Mouse (Mus musculus) granulocyte monocyte progenitor cell, adult 5-6 weeks (primary cell): ENCODE results near the gene Mad1l1. TPM values are rescaled to one million over a fixed set of nuclear protein-coding genes. Genes with fewer than 3 reads are reported as not detected.
"Not testable (repeated sequence)": the region's sequence is repeated elsewhere in the genome, so short reads cannot be mapped to it uniquely, and the experiment has no call there.

ENCODE experiments used
- ATAC-seq: replicated peaks from 2 replicates; pipeline ENCODE4 v1.8.0; 2016; ENCODE audit warnings: mild to moderate bottlenecking, moderate TSS enrichment, inconsistent platforms; ENCODE audit not compliant: poor library complexity, severe bottlenecking
- total RNA-seq, 2 experiments: library from RNA; stranded (forward) in 1 of 2; stranded (reverse) in 1 of 2; fragments of 200-712, 200-1000 nt in 1 of 2; fragments of >200 nt in 1 of 2; fragmentation: Nextera tagmentation in 1 of 2; gene quantifications; 2 replicates each; pipeline ENCODE4 v1.2.3; 2014 to 2017

Gene Mad1l1
- total RNA-seq, 2 experiments from 2014 or later = 24.4 to 53.6 TPM

DNA sequence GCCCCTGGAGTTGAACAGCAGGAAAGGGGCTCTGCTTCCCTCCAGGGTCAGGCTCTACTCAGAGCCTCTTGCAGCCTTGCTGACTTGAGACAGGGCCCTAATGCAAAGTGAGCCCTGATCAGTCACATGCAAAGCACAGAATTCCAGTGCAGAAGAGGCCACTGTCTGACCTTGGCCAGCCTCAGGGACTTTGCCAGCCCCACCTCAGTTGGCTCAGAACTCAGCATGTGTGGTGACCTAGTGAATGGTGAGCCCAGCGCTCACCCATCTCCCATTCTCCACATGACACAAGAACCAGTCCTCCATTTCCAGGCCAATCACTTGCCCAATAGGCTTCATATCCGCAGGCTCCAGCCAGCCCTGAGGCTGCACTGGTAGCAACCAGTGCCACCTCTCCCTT is 296.1 kb downstream of the Mad1l1 start:
- ATAC-seq = no peak

DNA sequence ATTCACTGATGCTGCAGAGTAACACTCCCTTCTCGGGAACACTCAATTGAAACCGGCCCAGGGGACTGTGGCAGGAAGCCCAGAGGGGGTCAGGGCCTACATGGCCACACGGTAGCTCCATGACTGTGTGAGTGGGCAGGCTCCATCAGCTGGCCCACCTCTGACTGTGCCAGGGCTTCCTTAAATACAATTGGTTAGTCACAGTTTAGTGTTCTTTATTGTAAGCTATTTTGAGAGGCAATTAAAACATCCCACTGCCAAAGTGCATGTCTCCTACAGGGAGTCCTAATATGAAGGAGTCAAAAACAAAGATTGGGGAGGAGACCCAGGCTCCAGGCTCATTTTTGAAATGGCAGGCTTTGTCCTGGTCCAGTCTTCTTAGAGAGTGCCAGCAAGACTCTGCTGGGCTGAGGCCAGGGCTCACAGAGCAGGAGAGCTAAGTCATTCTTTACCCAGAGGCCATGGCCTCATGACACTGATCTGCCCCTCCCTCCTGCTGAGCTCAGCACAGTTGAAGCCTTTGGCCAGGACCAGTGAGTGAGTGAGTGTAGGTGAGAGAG is 297.3 kb downstream of the Mad1l1 start:
- ATAC-seq = no peak

DNA sequence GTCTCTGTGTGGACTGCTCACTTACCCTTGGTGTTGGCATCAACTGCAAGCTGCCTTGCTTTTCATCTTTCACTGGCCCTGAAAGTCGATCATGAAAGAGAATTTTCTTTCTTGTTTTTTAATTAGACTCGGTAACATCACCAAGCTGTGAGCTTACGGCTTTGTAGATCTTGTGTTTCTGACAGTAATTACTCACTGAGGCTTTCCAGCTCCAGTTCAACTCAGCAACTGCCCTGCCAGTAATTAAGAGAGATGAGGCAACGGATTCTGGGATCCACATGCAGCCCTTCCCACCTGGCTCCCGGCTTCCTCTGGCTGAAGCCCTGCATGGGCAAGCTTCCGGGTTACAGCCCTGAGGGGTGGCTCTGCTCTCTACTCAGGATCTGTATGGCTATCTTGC is 298.5 kb downstream of the Mad1l1 start:
- no peak for ATAC-seq

DNA sequence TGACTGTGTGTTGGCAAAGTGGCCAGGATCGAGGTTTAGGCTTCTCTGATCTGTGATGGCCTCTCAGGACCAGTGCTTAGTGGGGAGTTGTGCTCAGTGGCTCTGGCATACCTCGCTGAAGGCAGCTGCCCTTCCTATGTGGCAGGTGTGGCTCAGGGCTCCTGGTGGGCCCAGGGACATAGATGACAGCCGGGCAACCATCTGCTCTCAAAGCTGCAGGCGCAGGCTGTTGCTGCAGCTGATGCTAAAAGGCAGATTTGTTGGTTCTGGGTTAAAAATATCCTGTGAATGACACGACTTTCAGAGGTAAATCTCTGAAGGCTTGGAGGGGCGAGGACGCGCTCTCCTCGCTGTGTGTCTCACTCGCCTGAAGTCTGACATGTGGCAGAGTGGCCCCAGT is 299.6 kb downstream of the Mad1l1 start:
- ATAC-seq = no peak

DNA sequence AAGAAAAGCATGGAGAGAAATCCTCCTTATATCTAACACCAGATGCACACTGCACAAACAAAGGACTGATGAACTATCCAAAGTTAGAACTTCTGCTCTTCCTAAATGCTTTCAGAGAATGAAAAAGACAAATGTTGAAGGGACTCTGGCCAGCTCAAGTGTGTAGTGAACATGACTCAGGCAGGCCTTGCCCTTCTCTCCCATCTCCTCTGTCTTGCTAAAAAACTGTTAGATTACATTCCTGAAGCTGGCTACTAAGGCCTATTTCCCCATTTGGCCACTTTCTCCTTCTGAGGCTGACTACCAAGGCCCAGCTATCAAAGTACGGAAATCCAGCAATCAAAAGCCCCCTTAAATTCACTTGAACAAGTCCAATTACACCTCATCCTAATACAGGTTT is 301.7 kb downstream of the Mad1l1 start:
- ATAC-seq = no peak

DNA sequence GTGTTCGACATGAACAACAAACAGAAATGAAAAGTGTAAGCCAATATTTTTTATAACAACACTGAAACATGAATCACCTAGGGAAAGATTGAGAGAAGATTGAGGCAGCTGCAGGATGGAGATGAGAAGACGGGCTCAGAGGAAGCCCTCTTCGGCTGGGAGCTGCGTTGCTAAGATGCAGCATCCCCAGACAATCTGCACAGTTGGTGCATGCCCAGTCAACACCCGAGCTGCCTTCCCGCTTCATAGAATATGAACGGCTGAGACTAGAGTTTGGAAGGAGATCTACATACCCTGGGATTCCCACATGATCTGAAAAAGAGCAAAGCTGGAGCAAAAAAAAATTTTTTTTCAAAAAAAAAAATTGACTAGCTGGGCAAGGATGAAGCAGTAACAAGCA is 302.6 kb downstream of the Mad1l1 start:
- no peak for ATAC-seq

DNA sequence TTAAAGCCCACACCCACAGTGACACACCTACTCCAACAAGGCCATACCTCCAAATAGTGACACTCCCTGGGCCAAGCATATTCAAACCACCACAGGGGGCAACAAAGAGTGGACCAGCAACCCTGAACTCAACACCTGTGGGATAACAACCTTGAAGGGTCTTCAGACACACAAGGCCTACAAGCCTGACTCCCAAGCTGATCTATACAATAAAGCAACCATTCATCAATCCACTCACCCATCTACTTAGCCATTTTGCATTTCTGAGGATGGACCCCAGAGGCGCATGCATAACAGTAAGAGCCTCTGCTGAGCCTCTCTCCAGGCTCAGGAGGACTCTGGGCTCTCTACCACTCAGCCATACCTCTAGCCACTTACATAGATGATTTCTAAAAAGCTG is 304.5 kb downstream of the Mad1l1 start:
- no peak for ATAC-seq

DNA sequence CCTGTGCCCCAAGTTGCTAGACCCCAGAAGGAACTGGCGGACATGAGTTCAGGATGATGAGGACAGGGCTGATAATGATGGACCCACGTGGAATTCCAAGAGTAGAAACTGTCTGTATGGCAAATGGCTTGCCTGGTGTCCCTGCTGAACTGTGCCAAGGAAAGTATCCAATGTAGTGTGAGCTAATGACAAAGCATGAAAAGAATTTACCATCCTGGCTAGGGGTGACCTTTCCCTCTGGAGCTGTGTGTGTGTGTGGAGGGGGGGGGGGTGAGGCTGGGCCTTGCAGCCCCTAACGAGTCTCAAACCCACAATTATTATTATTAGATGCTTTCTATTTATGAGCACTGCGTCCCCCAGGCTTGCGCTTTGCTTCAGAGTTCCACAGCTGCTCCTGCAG is 307.7 kb downstream of the Mad1l1 start:
- no peak for ATAC-seq

DNA sequence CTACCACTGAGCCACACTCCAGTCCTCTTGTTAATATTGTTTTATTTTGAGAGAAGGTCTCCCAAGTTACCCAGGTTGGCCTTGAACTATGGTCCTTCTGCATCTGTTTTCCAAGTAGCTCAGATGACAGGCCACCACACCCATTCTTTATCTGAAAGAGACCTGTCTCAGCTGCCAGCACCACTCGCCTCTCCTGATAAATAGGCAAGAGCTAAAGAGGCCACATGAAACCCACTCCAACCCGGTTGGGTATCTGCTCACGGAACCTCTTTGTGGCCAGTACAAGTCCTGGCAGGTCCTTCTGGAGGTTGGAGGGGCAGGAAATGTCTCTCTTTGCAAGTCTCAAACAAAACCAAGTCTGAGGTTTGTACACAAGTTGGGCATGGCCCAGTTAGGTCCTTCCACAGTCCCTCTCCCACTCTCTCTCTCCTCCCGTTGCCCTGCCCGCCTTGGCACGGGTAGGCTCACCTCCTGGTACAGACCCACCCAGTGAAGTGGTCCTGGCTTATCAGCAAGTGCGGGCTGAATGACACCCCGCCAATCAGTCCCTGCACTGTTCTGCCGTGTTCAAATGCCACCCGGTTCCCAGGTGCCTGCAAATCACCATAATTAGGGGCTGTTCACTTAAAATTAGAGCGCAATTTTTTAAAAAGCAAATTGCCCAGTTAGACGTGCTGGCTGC is 308.9 kb downstream of the Mad1l1 start:
- ATAC-seq = no peak

DNA sequence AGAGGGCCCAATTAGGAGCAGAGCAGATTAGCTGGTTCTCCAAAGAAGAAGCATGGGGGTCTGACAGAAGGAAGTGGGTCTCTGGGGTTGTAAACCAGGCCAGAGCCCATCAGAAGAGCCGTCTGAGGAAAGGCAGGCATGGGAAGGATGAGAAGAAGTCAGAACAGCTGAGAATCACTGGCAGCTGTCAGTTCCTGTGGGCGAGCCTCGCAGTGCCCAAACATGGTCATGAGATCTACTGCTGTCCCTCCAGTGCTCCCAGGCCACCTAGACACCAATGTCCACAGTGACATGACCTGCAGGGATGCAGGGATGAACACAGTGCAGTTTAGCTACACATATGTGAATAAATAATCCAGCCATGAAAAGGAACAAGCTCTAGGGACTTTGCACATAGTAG is 310.9 kb downstream of the Mad1l1 start:
- ATAC-seq = no peak

DNA sequence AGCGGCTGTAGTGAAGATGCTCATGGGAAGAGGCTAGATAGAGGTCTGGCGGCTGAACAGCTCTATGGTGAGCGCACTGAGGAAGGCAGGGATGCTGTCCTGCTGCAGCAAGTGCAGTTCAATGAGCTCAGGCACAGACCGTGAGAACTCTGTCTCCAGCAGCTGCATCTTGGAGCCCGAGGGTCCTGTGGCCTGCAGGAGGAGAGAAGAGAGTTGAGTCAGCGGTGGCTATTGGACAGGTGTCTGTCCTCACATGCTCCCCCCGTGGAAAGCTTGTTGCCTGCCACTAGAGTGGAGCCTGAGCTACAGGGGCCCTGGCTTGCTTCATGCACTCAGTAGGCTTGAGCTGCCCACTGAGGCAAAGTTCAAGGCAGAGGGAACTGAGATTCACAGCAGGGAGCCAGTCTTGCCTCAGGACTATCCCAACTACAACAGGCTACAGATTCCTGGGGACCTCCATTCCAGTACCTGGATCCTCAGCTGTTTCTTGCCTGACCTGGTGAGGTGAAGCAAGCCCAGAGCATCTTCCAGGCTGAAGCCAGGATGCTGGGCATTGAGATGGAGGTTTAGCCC is 312.2 kb downstream of the Mad1l1 start:
- ATAC-seq = no peak

DNA sequence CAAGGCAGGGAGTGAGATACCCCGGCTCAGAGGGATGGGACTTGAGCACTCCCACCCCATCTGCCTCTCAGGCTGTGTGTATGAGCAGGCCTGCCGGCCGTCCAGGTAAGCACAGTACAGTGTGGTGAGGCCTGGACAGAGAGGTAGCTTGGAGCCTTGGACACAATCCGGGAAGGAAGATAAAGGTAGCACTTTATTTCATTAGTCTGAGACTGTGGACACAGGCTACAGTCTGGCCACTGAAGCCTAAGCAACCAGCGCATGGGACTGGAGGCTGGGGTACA is 312.9 kb downstream of the Mad1l1 start:
- ATAC-seq = no peak

DNA sequence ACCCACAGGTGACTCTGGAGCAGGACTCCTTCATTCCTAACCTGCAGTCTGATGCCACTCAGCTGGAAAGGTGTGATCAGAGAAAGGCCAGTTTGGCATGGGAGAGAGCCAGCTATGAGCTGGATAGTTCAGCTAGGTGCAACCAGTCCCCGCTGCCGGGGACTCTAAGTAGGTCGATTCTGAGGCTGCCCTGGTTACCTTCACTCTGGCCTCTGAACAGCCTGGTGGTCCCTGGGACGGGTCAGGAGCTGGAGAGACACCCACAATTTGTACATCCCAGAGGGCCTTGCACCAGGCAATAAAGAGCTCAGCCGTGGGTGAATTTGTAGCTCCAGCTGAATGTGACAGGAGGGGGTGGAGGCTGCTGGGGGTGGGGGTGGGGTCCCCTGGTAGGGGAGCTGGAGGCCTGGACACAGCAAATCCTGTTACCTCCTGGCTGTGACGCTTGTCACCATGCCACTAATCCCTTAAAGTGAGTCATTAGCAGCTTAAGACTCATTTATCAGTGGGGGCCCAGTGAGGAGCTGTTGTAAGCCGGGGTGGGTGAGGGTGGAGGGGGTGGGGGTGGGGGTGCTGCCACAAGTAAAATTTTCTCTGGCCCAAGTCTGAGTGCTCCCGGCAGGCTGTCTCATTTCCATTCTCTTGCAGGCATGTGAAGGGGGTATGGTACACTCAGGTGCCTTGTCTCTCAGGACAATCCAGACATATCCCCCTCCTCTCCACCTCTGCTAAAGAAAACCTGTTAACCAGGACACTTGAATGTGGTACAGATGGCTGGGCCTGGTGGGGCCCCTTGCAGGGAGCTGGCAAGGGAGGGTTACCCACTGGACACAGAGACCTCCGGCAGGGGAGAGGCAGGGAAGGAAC is 313.5 kb downstream of the Mad1l1 start:
- no peak for ATAC-seq

DNA sequence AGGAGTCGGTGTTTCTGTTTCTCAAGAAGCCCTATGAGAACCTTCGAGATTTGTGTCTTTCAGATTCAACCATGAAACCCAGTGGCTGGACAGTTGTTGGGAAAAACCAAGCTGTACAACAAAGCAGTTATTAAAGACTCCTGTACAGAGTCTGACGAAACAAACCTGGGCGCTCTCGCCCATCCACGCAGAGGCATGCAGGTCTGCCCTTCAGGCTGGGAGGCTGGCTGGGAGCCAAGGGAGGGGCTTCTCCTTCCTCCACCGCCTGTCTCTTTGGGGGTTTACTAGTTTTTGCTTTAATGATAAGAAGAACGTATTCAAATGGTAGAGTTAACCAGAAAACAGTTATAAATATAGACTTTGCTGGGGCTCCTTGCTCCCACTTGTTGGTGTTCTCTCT is 314.5 kb downstream of the Mad1l1 start:
- no peak for ATAC-seq

DNA sequence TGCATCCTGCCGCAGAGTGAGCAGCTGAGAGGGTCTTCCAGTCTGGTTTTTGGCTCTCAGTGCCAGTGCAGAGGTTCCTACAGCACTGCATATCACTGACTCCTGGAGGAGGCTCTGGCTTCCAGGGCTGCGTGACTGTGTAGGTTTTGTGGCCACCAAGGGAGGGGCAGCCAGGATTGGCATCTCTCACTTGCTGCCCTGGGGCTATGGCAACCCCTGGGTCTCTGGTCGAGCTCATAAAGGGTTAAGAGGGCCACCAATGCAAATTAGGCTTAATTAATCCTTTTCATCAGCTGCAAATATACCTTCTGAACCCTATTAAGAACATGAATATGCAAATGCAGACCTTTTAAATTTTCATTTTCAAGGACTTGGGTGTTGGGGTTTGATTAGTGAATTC is 318.8 kb downstream of the Mad1l1 start:
- ATAC-seq = no peak

DNA sequence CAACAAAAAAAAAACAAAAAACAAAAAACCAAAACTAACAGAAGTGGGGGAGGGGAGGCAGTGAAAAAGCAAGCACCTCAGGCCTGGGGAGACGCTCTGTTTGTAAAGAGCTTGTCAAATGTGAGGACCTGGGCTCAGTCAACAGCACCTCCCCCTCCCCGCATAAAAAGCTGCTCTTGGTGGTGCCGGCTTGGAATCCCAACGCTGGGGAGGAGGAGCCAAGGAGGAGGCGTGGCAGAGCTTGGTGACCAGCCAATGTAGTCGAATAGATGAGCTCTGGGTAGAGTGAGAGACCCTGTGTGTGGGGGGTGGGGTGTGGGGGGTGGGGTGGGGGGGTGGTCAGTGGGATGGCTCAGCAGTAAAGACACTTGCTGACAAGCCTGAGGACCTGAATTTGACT is 322.4 kb downstream of the Mad1l1 start:
- ATAC-seq = no peak

DNA sequence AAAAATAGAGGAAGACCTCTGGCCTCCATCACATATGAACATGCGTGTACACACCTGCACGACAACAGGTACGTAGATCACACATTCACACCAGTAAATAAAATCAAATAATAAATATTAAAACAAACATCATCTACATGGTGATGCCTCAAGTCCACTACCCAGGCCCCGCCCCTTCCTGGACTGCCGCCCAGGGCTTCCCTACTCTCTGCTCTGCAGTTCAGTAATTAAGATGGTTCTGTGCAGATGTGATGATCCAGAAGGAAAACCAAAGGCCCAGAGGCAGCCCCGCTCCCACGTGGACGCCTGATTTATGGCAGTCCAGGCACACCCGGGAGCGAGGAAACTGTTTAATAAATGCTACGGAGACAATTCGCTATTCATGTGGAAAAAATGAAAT is 323.0 kb downstream of the Mad1l1 start:
- ATAC-seq = not testable (repeated sequence)

DNA sequence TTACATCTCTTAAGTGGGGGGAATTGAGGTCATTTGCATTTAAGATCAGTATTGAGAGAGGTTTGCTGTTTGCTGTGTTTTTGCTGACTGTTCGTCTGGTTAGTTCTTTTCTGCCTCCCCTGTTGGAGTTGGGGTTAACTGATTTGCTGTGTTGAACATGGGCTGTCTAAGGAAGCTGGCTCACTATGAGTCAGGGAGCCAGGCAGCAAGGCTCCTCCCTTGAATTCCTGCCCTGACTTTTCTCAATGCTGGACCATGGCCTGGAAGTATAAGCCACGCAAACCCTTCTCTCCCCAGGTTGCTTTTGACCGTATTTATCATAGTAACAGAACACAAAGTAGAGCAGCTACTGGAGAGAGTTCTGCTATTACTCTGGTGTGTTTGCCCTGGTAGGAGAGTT is 329.8 kb downstream of the Mad1l1 start:
- no peak for ATAC-seq

DNA sequence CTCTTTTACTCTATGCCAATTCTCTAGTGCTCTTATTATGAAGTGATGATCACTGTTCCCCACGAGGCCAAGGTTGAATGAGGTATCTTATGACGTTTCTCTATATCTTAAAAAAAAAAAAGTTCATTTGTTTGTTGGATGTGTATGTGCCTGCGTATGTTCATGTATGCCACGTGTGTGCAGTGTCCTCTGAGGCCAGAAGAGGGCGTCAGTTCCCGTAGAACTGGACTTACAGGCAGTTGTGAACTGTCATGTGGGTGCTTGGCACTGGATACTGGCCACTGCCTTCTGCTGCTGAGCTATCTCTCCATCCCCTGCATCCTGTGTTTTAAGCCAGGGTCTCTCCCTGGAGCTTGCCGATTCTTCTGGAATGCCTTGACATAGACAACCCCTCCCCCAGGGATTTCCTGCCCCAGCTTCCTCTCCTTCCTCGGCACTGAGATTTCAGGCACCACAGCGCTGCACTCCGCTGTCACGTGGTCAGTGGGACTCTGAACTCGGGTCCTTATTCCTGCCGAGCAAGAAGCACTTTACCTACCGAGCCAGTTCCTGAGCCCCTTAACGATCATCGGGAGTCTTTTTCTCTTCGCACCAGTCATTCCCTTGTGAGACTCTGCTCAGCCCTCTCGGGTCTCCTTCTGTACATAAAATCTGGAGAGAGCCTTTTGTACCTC is 336.1 kb downstream of the Mad1l1 start:
- ATAC-seq = no peak

DNA sequence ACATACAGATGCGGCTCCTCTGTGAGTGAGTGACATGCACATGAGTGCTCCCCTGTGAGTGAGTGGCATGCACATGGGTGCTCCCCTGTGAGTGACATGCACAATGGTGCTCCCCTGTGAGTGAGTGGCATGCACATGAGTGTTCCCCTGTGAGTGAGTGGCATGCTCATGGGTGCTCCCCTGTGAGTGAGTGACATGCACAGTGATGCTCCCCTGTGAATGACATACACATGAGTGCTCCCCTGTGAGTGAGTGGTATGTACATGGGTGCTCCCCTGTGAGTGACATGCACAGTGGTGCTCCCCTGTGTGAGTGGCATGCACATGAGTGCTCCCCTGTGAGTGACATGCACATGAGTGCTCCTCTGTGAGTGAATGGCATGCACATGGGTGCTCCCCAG is 339.4 kb downstream of the Mad1l1 start:
- ATAC-seq = no peak

DNA sequence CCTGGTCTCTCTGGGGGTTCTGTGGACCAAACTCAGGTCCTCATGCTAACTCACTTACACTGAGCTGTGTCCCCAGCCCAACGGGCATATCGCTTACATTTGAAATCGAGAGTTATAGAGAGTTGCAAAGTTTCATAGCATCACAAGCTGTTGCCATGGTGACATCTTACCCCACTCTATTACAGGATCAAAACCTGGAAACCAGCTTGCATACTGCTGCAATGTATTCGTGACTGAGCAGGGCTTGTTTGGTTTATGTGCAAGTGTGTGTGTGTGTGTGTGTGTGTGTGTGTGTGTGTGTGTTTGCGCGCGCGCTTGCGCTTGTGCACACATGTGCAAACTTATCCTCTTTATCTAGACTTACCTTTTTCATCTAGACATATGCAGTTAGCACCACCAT is 342.0 kb downstream of the Mad1l1 start:
- ATAC-seq = no peak
